Mouse (Mus musculus) heart, adult 2 months (tissue): ENCODE measurements around the gene Nrg4.

Experiments used
- CTCF ChIP-seq: fragments of 200-600 bp; IDR thresholded peaks from 2 replicates; pipeline ENCODE4 v1.8.1; 2022; ENCODE audit warnings: antibody characterized with exemption, mild to moderate bottlenecking, moderate library complexity
- EP300 ChIP-seq: fragments of 200-500 bp; IDR thresholded peaks from 2 replicates; pipeline ENCODE4 v1.6.1; 2011; ENCODE audit warnings: low read depth, low read length, control low read depth; ENCODE audit not compliant: insufficient read depth

- TF ChIP-seq CTCF (no peak), EP300 (no peak)
Observed at GRCm38 (mm10) chr9:55240852-55241251, 85.8 kb downstream of the Nrg4 start.
